16 mouse cellular contexts compared by ENCODE assay signal in genomic region chr3:147814080-147814650, GRCm38 (mm10).
"Had no signal": no experiment of that assay in that cellular context is flagged by ENCODE, and none has a peak within 500 bp of the region (broad histone marks: within the 10 kb centered on the region; RNA-seq: fewer than 3 reads in every experiment).

No protein-coding gene starts in this region.

- DNase-seq: kidney, adult 18-20 months; kidney, adult 9 months; kidney, postnatal 14 days; kidney, postnatal 4 days; layer of hippocampus, adult 9-11 months; lung, adult 18-20 months; lung, postnatal 10 days; lung, postnatal 36 days; midbrain, embryonic 14.5 days; retina, postnatal 1 day; right cerebral cortex, postnatal 25 days; spleen, adult 18-20 months; thymus, adult 2 months; thymus, postnatal 14 days had no signal

- ATAC-seq: intestine, embryonic 16.5 days; liver, embryonic 12.5 days had no signal
